Mouse (Mus musculus) kidney, embryonic 16.5 days (tissue): Measurements from ENCODE around the gene Vipr2. TPM values are rescaled to one million over a fixed set of nuclear protein-coding genes. Genes with fewer than 3 reads are reported as not detected.

Experiments
- ATAC-seq: fragments of 200-750 bp; cut with Nextera tagmentation; 2 replicates; pipeline ENCODE4 v1.8.0; 2017; ENCODE audit warnings: moderate TSS enrichment; ENCODE audit not compliant: low FRiP score, low TSS enrichment
- H3K27ac ChIP-seq: fragments of 300-500 bp; sonication (generic); 2 replicates; pipeline ENCODE4 v1.5.1; 2014; ENCODE audit warnings: low read length
- H3K27me3 ChIP-seq: fragments of 300-500 bp; sonication (generic); 2 replicates; pipeline ENCODE4 v1.6.1; 2014; ENCODE audit warnings: low read length, control low read depth, mixed read lengths; ENCODE audit not compliant: insufficient read depth
- H3K36me3 ChIP-seq: fragments of 300-500 bp; sonication (generic); 2 replicates; pipeline ENCODE4 v1.6.1; 2014; ENCODE audit warnings: low read length, control low read depth, mixed read lengths; ENCODE audit not compliant: insufficient read depth
- H3K4me1 ChIP-seq: fragments of 300-500 bp; sonication (generic); 2 replicates; pipeline ENCODE4 v1.6.1; 2014; ENCODE audit warnings: low read length, control low read depth, mixed read lengths; ENCODE audit not compliant: insufficient read depth
- H3K4me2 ChIP-seq: fragments of 300-500 bp; sonication (generic); replicated peaks from 2 replicates; pipeline ENCODE4 v1.6.1; 2014; ENCODE audit warnings: low read depth, low read length
- H3K4me3 ChIP-seq: fragments of 300-500 bp; sonication (generic); 2 replicates; pipeline ENCODE4 v1.5.1; 2014; ENCODE audit warnings: mild to moderate bottlenecking, low read length
- H3K9ac ChIP-seq: fragments of 300-500 bp; sonication (generic); replicated peaks from 2 replicates; pipeline ENCODE4 v1.6.1; 2014; ENCODE audit warnings: low read length
- H3K9me3 ChIP-seq: fragments of 300-500 bp; sonication (generic); 2 replicates; pipeline ENCODE4 v1.6.1; 2016; ENCODE audit warnings: low read length, control low read depth
- WGBS: fragments of 180-500 bp; shearing (Covaris S2); extraction: QIAGEN DNeasy Blood & Tissue Kit; methylation state at CpG from one replicate; pipeline ENCODE4 v1.1.7; 2014; 5-methylcytosine and 5-hydroxymethylcytosine counted together
- polyA plus RNA-seq: library from polyadenylated mRNA; unstranded; fragments of >200 nt; fragmentation: Nextera tagmentation; extraction: Ambion mirVana; gene quantifications from 2 replicates; pipeline ENCODE4 v1.2.1, GENCODE M21; 2015

The Vipr2 gene
- polyA plus RNA-seq, 1 experiment from 2014 or later: 1.2 TPM

- Histone ChIP-seq H3K27ac (no peak overlapping the region), H3K36me3 (no peaks in the 10 kb centered on the region), H3K9ac (no peak overlapping the region), H3K9me3 (no peaks in the 10 kb centered on the region), H3K4me2 (no peak overlapping the region), H3K27me3 (no peaks in the 10 kb centered on the region), H3K4me3 (no peak overlapping the region), H3K4me1 (no peaks in the 10 kb centered on the region)
- no peak for ATAC-seq
- WGBS: 81% methylated on average over 3 of the region's 3 CpGs
Observed at GRCm38 (mm10) chr12:116119001-116119400, 41.5 kb downstream of the Vipr2 start.

GRCm38 (mm10) chr12:116123786-116124185, 46.3 kb downstream of the Vipr2 start:
- Histone ChIP-seq H3K4me2 (no peak overlapping the region), H3K36me3 (no peaks in the 10 kb centered on the region), H3K4me3 (no peak overlapping the region), H3K4me1 (no peaks in the 10 kb centered on the region), H3K9me3 (no peaks in the 10 kb centered on the region), H3K9ac (no peak overlapping the region), H3K27ac (no peak overlapping the region), H3K27me3 (no peaks in the 10 kb centered on the region)
- WGBS: 89% methylated on average over 3 of the region's 3 CpGs
- no peak for ATAC-seq

GRCm38 (mm10) chr12:116130936-116131335, 53.4 kb downstream of the Vipr2 start:
- no peak for ATAC-seq
- H3K9me3 ChIP-seq: no peaks in the 10 kb centered on the region
- H3K9ac ChIP-seq: no peak overlapping the region
- H3K27me3 ChIP-seq: no peaks in the 10 kb centered on the region
- H3K4me3 ChIP-seq: no peak overlapping the region
- WGBS: 83% methylated on average over 7 of the region's 7 CpGs
- no peak overlapping the region for H3K27ac ChIP-seq
- H3K4me2 ChIP-seq: no peak overlapping the region
- no peaks in the 10 kb centered on the region for H3K36me3 ChIP-seq
- no peaks in the 10 kb centered on the region for H3K4me1 ChIP-seq

GRCm38 (mm10) chr12:116132909-116133308, 55.4 kb downstream of the Vipr2 start:
- Histone ChIP-seq H3K9ac (no peak overlapping the region), H3K4me2 (no peak overlapping the region), H3K27me3 (no peaks in the 10 kb centered on the region), H3K27ac (no peak overlapping the region), H3K36me3 (no peaks in the 10 kb centered on the region), H3K4me1 (no peaks in the 10 kb centered on the region), H3K9me3 (no peaks in the 10 kb centered on the region), H3K4me3 (no peak overlapping the region)
- no peak for ATAC-seq
- 95% methylated on average over 5 of the region's 5 CpGs for WGBS

- ATAC-seq: no peak
- no peak overlapping the region for H3K9ac ChIP-seq
- 94% methylated on average over 4 of the region's 4 CpGs for WGBS
- no peak overlapping the region for H3K4me3 ChIP-seq
- no peaks in the 10 kb centered on the region for H3K4me1 ChIP-seq
- no peaks in the 10 kb centered on the region for H3K9me3 ChIP-seq
- no peak overlapping the region for H3K4me2 ChIP-seq
- H3K36me3 ChIP-seq: no peaks in the 10 kb centered on the region
- no peak overlapping the region for H3K27ac ChIP-seq
- H3K27me3 ChIP-seq: no peaks in the 10 kb centered on the region
Observed at GRCm38 (mm10) chr12:116135906-116136305, 58.4 kb downstream of the Vipr2 start.

GRCm38 (mm10) chr12:116138322-116139205, 61.0 kb downstream of the Vipr2 start:
- Histone ChIP-seq H3K9ac (no peak overlapping the region), H3K27ac (no peak overlapping the region), H3K9me3 (no peaks in the 10 kb centered on the region), H3K36me3 (no peaks in the 10 kb centered on the region), H3K4me3 (no peak overlapping the region), H3K27me3 (no peaks in the 10 kb centered on the region), H3K4me2 (no peak overlapping the region), H3K4me1 (no peaks in the 10 kb centered on the region)
- 76% methylated on average over 7 of the region's 7 CpGs for WGBS
- ATAC-seq: no peak

GRCm38 (mm10) chr12:116140605-116141004, 63.1 kb downstream of the Vipr2 start:
- Histone ChIP-seq H3K36me3 (no peaks in the 10 kb centered on the region), H3K4me2 (no peak overlapping the region), H3K4me3 (no peak overlapping the region), H3K27ac (no peak overlapping the region), H3K27me3 (no peaks in the 10 kb centered on the region), H3K9ac (no peak overlapping the region), H3K9me3 (no peaks in the 10 kb centered on the region), H3K4me1 (no peaks in the 10 kb centered on the region)
- ATAC-seq: no peak
- 84% methylated on average over 2 of the region's 2 CpGs for WGBS

- Histone ChIP-seq H3K9ac (no peak overlapping the region), H3K27me3 (no peaks in the 10 kb centered on the region), H3K4me2 (no peak overlapping the region), H3K4me3 (no peak overlapping the region), H3K27ac (no peak overlapping the region), H3K36me3 (no peaks in the 10 kb centered on the region), H3K4me1 (no peaks in the 10 kb centered on the region), H3K9me3 (no peaks in the 10 kb centered on the region)
- WGBS: 95% methylated on average over 2 of the region's 2 CpGs
- ATAC-seq: no peak
Observed at GRCm38 (mm10) chr12:116141816-116142215, 64.3 kb downstream of the Vipr2 start.

GRCm38 (mm10) chr12:116142464-116142863, 64.9 kb downstream of the Vipr2 start:
- Histone ChIP-seq H3K36me3 (no peaks in the 10 kb centered on the region), H3K4me1 (no peaks in the 10 kb centered on the region), H3K27me3 (no peaks in the 10 kb centered on the region), H3K4me2 (no peak overlapping the region), H3K9me3 (no peaks in the 10 kb centered on the region), H3K9ac (no peak overlapping the region), H3K4me3 (no peak overlapping the region), H3K27ac (no peak overlapping the region)
- 84% methylated on average over 3 of the region's 3 CpGs for WGBS
- no peak for ATAC-seq

- no peak overlapping the region for H3K4me3 ChIP-seq
- WGBS: 52% methylated on average over 5 of the region's 5 CpGs
- no peaks in the 10 kb centered on the region for H3K27me3 ChIP-seq
- no peak for ATAC-seq
- H3K4me2 ChIP-seq: no peak overlapping the region
- H3K9ac ChIP-seq: no peak overlapping the region
- no peaks in the 10 kb centered on the region for H3K9me3 ChIP-seq
- H3K4me1 ChIP-seq: no peaks in the 10 kb centered on the region
- no peak overlapping the region for H3K27ac ChIP-seq
- no peaks in the 10 kb centered on the region for H3K36me3 ChIP-seq
Observed at GRCm38 (mm10) chr12:116145246-116145645, 67.7 kb downstream of the Vipr2 start.
